In genomic region chr2:155277721-155278120, GRCm38 (mm10) we compare ENCODE assay signal across 7 mouse cellular contexts. TPM values are rescaled to one million over a fixed set of nuclear protein-coding genes. Genes with fewer than 3 reads are reported as not detected.
A peak's percentile ranks its signal among the peaks of the same experiment; 100 is the strongest.
DNase-seq lines count a peak whose midpoint lies in the region; ATAC-seq lines count a peak whose summit lies in the region.

No protein-coding gene starts in this region.

- peaks cover 10% of the 10 kb centered on the region for H3K4me1 ChIP-seq in kidney, embryonic 16.5 days (ENCODE audit: insufficient read depth, low read length)
- peaks cover 11% of the 10 kb centered on the region for H3K4me1 ChIP-seq in forebrain, embryonic 12.5 days
- peaks cover 7% of the 10 kb centered on the region for H3K4me1 ChIP-seq in midbrain, embryonic 11.5 days (ENCODE audit: control insufficient read depth, insufficient read depth, low read length)

- H3K9ac ChIP-seq in kidney, embryonic 16.5 days (replicated peaks; ENCODE audit: low read length) = peak overlapping the region; percentile 6; the same call in 1 of the 2 replicates
- no peak overlapping the region; the same call in 1 of the 2 replicates for H3K9ac ChIP-seq in forebrain, embryonic 12.5 days
- no peak overlapping the region for H3K9ac ChIP-seq in midbrain, embryonic 11.5 days (ENCODE audit: low read length)

- DNase-seq in kidney, postnatal 14 days = no peak
- DNase-seq in cerebellum, adult 9-11 months = peak; percentile 63
- peak; percentile 75 for DNase-seq in midbrain, embryonic 11.5 days (ENCODE audit: low spot score, missing footprints)
- no peak for DNase-seq in right cerebral cortex, postnatal 36 days (ENCODE audit: low spot score in 2 of 2)
- DNase-seq in layer of hippocampus, adult 8-10 months (ENCODE audit: low spot score in 2 of 2) = no peak

- H3K4me3 ChIP-seq in kidney, embryonic 16.5 days (ENCODE audit: low read length) = no peak overlapping the region
- H3K4me3 ChIP-seq in forebrain, embryonic 12.5 days (replicated peaks) = peak overlapping the region; percentile 77; the same call in 1 of the 2 replicates
- H3K4me3 ChIP-seq in midbrain, embryonic 11.5 days (ENCODE audit: low read depth, low read length) = no peak overlapping the region

- 83% methylated on average over 2 of the region's 2 CpGs for WGBS in kidney, embryonic 16.5 days
- WGBS in forebrain, embryonic 12.5 days = 86% methylated on average over 2 of the region's 2 CpGs
- WGBS in midbrain, embryonic 11.5 days = 86% methylated on average over 2 of the region's 2 CpGs

- H3K27me3 ChIP-seq in kidney, embryonic 16.5 days (ENCODE audit: insufficient read depth, low read length) = no peaks in the 10 kb centered on the region
- H3K27me3 ChIP-seq in forebrain, embryonic 12.5 days = no peaks in the 10 kb centered on the region
- H3K27me3 ChIP-seq in midbrain, embryonic 11.5 days (ENCODE audit: control insufficient read depth, insufficient read depth, low read length) = no peaks in the 10 kb centered on the region

- H3K4me2 ChIP-seq in kidney, embryonic 16.5 days (replicated peaks; ENCODE audit: low read depth, low read length) = peak overlapping the region; percentile 72
- peak overlapping the region; percentile 73 for H3K4me2 ChIP-seq in forebrain, embryonic 12.5 days
- no peak overlapping the region for H3K4me2 ChIP-seq in midbrain, embryonic 11.5 days

- H3K27ac ChIP-seq in kidney, embryonic 16.5 days (ENCODE audit: low read length) = no peak overlapping the region
- H3K27ac ChIP-seq in forebrain, embryonic 12.5 days = no peak overlapping the region
- no peak overlapping the region for H3K27ac ChIP-seq in midbrain, embryonic 11.5 days (ENCODE audit: low read depth, low read length)

- 0 out of 2 replicates have a peak, but pooled peaks cover 3% of the 10 kb centered on the region for H3K36me3 ChIP-seq in kidney, embryonic 16.5 days (ENCODE audit: insufficient read depth, low read length)
- peaks cover 21% of the 10 kb centered on the region for H3K36me3 ChIP-seq in forebrain, embryonic 12.5 days (replicated peaks)
- H3K36me3 ChIP-seq in midbrain, embryonic 11.5 days (ENCODE audit: control insufficient read depth, insufficient read depth, low read length) = no peaks in the 10 kb centered on the region

- no peak for ATAC-seq in kidney, embryonic 16.5 days (ENCODE audit: low FRiP score, low TSS enrichment)
- ATAC-seq in forebrain, embryonic 12.5 days (ENCODE audit: low FRiP score) = no peak
- no peak for ATAC-seq in midbrain, embryonic 11.5 days (ENCODE audit: low FRiP score)

- H3K9me3 ChIP-seq in kidney, embryonic 16.5 days (ENCODE audit: low read length) = no peaks in the 10 kb centered on the region
- no peaks in the 10 kb centered on the region for H3K9me3 ChIP-seq in forebrain, embryonic 12.5 days
- no peaks in the 10 kb centered on the region for H3K9me3 ChIP-seq in midbrain, embryonic 11.5 days (ENCODE audit: control insufficient read depth, low read length)

RNA-seq across cellular contexts. Expression of gene Map1lc3a, which starts 1.6 kb away (rescaled TPM):
- polyA plus RNA-seq in kidney, embryonic 16.5 days (2015; fragmentation: Nextera tagmentation; extraction: Ambion mirVana) = 156 and 165 TPM in 2 replicates
- polyA plus RNA-seq in forebrain, embryonic 12.5 days (2016; fragmentation: Nextera tagmentation; extraction: Ambion mirVana) = 140 and 158 TPM in 2 replicates
- 118 and 130 TPM in 2 replicates for polyA plus RNA-seq in midbrain, embryonic 11.5 days (2014; fragmentation: Nextera tagmentation; extraction: Ambion mirVana)
- 100 to 1,000 TPM; 208 to 237 (median 223) TPM for total RNA-seq in layer of hippocampus, adult 8-10 months (2022)

RNA-seq across cellular contexts. Expression of gene Dynlrb1, which starts 41.4 kb away (rescaled TPM):
- 391 and 404 TPM in 2 replicates for polyA plus RNA-seq in kidney, embryonic 16.5 days (2015; fragmentation: Nextera tagmentation; extraction: Ambion mirVana)
- 447 and 470 TPM in 2 replicates for polyA plus RNA-seq in forebrain, embryonic 12.5 days (2016; fragmentation: Nextera tagmentation; extraction: Ambion mirVana)
- 495 and 519 TPM in 2 replicates for polyA plus RNA-seq in midbrain, embryonic 11.5 days (2014; fragmentation: Nextera tagmentation; extraction: Ambion mirVana)
- 100 to 1,000 TPM; 215 to 277 (median 238) TPM for total RNA-seq in layer of hippocampus, adult 8-10 months (2022)

Comparison
In these comparisons a context has a peak if more than half of its experiments do, and no peak if none do; other contexts are left out.
1. DNase-seq: peak in cerebellum, adult 9-11 months (single experiment) and midbrain, embryonic 11.5 days (single experiment); none in kidney, postnatal 14 days (single experiment), right cerebral cortex, postnatal 36 days (0 of 2) and layer of hippocampus, adult 8-10 months (0 of 2).